Mouse (Mus musculus) kidney, adult 9 months (tissue): ENCODE data around the gene Axl.
A peak's percentile ranks its signal among the peaks of the same experiment; 100 is the strongest.
"Not testable (repeated sequence)": the region's sequence is repeated elsewhere in the genome, so short reads cannot be mapped to it uniquely, and the experiment has no call there.

Experiments
- DNase-seq: peaks from one replicate; pipeline ENCODE4 v3.0.0; 2022

Axl gene

DNA sequence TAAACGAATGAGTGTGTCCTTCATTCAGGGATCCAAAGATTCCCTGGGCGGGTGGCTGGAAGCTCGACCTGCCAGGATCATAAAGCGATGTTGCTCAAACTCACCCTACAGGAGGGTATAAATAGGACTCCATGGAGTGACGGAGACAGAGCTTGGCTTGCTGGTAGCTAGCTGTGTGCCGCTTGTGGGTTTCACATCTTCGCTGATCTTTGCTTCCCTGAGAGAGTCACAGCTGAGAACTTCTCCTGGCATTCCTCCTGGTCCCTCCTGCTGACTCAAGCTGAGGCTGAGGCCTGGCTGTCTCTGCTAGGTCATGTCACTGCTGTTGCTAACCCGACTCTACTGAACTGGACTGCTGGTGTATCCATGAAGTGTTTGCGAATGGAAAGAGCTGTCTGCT lies 4.5 kb upstream of the Axl start:
- DNase-seq, result not testable (repeated sequence)

DNA sequence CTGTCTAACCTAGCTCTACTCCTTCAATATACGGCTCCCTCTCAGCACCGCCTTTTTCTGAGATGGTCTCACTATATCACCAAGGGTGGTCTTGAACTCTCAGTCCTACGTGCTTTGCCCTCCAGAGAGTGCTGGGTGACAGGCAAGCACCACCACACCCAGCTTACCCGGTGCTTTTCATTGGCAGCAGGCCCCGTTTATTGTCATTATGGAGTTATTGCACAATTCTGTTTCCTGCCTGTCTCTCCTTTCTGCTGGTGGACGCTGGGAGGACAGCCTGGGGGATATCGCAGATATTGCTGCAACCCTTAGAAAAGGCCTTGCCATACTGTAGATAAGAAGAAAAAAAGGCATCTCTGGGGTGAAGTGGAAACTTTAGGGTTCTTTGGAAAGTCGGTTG lies 2.1 kb upstream of the Axl start:
- no peak for DNase-seq

DNA sequence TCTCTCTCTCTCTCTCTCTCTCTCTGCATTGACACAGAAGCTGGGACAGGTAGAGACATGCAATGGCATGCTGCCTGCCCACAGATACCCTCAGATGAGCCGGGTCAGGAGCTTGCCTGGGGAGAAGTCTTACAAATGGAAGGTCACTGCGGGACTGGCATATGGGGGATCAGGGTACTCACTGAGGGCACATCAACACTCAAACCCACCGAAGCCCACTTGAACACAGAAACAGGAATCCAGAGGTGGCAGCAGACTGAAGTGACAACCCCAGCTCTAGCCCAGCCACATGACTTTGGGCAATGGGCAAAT lies 580 bp upstream of the Axl start:
- no peak for DNase-seq

DNA sequence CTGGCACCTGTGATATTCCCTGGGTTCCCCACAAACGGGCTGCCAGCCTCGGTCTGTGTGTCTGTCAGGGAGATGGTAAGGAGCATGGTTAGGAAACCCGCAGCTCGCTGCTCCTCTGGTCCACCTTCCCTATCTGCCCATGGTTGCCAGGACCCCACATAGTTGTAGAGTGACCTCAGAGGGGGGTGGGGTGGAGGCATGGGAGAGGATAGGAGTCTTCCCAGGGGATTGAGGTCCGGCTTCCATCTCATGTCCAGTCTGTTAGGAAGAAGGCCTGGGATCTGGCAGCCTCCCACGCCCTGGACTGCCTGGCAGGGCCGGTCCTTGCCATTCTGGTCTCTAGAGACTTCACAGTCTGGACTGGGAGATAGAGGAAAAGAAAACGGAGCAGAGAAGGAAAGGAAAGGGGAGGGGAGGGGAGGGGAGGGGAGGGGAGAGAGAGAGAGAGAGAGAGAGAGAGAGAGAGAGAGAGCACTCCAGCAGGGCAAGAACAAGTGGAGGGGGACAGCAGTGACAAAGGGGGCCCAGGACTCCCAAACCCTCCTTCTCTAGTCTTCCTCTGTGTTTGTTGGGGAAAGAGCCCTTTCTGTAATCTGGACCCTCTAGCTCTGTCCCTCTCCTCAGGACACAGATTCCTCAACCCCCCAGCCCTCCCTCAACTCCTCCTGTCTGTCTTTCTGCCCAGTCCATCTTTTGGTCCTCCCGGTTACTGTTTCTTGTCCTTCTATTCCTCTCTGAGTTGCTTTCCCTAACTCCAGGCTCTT lies 867 bp downstream of the Axl start:
- DNase-seq, result no peak

DNA sequence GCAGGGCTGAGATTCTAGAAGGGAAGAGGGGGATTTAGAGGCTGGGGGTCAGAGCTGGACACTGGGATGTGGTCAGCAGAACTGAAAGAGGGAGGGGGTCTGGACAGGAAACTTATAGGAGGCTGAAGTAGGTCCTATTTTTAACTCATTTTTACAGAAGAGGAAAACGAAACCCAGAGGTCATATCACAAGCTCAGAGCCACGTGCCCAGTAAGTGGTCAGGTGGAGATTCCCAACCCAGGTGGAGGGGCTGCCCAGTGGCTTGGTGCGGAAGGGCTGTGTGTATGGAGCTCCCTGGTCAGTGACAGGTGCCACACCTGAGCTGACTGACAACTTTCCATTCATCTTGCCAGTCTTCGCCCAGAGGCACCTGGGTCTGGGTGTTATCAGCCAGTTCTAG lies 1.5 kb downstream of the Axl start:
- DNase-seq, result no peak

GRCm38 (mm10) chr7:25785752-25786151 lies 2.8 kb downstream of the Axl start:
- DNase-seq, result no peak

GRCm38 (mm10) chr7:25784808-25785207 lies 3.7 kb downstream of the Axl start:
- DNase-seq, result no peak

DNA sequence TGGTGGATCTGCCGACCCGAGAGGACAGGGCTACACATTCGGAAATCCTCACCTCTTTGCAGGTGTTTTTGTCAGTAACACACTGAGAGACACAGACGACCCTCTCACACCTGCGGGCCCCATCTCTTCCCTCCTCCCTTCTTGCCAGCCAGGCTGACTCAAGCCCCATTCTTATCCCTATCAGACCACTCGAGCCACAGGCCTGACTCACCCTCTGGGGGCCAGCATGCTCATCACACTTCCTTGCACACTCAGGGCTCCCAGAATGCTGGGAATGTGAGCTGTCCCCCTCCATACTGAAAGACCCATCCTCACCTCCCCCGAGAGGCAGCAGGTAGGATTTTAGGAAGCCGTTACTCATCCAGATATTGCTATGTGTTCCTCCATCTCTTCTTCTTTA lies 4.8 kb downstream of the Axl start:
- DNase-seq, result no peak

DNA sequence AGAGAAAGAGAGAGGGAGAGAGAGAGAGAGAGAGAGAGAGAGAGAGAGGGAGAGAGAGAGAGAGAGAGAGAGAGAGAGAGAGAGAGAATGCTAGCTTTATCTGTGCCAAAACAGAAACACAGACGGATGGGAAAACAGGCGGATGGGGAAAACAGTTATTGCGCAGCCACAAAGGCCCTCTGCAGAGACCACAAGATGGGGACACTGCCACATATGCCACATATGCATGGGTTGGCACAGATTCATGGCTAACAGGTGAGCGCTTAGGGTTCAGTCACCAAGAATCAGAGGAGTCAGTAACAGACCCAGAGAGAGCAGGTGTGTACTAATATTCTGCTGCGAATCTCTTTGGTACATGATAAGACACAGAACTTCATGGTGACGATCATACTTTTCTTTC lies 5.8 kb downstream of the Axl start:
- no peak for DNase-seq

DNA sequence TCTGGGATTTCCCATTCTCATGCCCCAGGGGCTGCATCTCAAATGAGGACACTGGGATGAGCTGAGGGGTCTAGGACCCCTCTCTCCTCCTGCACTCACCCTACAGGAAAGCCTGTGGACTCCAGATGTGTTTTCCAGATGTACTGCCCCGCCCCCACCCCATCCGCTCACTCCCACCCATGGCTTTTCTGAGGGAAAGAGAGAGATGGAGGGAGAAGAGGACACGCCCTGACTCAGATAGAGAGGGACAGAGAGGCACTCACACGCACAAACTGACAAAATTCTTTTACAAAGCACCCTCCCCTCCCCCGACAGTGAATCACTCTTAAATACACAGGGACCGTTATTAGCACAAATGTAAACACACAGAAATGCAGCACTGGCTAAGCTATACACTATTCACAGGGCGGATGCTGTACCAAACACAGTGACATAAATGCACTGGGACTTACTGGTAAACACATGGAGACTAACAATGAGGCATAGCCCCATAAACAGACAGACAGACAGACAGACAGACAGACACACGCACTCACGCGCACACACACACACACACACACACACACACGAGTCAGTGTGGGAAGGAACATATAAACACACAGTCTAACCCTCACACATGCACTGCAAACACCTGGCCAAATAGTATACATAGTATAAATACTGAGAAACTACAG lies 6.4 kb downstream of the Axl start:
- no peak for DNase-seq

GRCm38 (mm10) chr7:25781321-25781936 lies 7.1 kb downstream of the Axl start:
- DNase-seq, result peak; percentile 23

DNA sequence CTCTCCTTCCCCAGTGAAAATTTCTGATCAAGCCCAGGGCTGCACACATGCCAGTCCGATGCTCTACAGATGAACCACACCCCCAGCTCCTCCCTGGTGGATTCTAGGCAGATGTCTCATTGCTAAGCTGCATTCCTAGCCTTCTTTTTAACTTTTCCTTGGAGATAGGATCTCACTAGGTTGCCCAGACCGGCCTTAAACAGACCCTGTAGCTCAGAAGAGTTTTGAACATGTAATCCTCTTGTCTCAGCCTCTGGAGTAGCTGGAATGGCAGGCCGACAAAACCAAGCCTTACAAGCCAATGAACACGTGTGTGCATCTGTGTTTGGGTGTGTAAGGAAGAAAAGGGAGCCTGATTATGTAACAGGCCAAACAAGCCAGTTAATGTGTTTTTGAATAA lies 7.8 kb downstream of the Axl start:
- no peak for DNase-seq

DNA sequence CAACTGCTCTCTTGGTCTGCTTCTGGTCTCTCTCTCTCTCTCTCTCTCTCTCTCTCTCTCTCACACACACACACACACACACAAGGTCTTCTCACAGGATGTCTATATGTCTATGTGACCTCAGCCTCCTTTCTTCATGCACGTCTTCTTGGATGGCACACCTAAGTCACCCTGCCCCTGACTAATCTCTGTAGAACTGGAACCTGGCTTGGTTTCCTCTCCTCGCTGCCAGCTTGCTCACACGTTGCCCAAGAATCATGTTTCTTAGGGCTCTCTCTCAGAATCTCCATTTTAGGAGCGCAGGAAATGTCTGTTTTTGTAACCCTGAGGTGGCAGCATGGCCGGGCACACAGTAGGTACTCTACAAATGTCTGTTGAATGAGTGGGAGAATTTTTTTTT lies 8.5 kb downstream of the Axl start:
- no peak for DNase-seq

- DNase-seq, result no peak
Measured at GRCm38 (mm10) chr7:25768229-25768628, 20.3 kb downstream of the Axl start.

DNA sequence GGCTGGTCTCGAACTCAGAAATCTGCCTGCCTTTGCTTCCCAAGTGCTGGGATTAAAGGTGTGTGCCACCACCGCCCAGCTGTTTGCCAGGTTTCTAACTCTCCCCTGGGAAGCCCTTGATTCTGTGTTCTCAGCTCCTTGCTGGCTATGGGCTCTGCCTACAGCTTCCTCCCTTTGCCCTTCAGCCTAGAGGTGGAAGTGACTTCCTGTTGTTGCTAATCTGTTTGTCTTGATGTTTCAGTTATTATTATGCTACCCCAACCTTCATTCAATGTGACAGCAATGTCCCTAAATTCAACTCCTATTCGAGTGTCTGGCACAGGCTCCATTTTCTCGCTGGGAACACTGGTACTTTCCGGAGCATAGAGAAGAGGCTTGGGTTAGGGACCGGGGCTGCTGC lies 22.4 kb downstream of the Axl start:
- no peak for DNase-seq

GRCm38 (mm10) chr7:25764221-25764620 lies 24.3 kb downstream of the Axl start:
- peak; percentile 43 for DNase-seq

- peak; percentile 38 for DNase-seq
Measured at GRCm38 (mm10) chr7:25763678-25764077, 24.8 kb downstream of the Axl start.

- DNase-seq, result no peak
Measured at GRCm38 (mm10) chr7:25761354-25761753, 27.2 kb downstream of the Axl start.

GRCm38 (mm10) chr7:25756011-25756410 lies 32.5 kb downstream of the Axl start:
- peak; percentile 95 for DNase-seq

GRCm38 (mm10) chr7:25755468-25755833 lies 33.1 kb downstream of the Axl start:
- no peak for DNase-seq

DNA sequence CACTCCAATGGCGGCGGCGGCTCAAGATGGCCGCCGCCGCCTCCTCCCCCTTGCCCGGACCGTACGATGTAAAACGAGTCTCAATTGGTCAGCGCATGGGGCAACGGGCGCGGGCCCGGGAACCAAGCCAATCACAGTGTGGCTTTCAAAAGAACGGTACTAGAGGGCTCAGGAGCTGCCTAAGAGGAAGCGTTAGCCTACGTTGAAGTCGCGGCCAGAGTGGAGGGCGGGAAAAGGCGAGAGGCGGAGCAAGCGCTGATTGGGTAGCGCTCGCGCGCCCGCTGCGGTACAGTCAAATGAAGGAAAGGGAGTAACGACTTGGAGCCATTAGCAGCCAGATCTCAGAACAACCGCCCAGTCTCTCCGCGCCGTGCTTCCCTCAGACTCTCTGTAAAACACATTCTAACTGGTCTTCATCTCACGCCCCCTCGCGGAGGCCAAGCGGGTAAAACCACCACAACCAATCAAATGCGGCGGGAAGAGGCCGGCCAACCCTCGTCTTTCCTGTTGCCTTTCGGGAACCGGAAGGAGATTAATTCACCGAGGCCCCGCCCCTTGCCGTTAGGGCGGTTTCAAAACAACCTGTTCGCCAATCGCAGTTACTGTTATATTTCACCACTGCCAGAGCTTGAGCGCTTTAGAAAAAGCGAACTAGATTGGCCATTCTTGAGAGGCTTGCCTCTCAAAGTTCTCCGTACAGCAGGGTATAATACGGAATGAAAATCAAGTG lies 33.6 kb downstream of the Axl start, which contains the start of gene Hnrnpul1:
Gene Hnrnpul1 (minus strand): TSS at position 20 of the 730 bp plus-strand sequence.
- peak; percentile 100 for DNase-seq

DNA sequence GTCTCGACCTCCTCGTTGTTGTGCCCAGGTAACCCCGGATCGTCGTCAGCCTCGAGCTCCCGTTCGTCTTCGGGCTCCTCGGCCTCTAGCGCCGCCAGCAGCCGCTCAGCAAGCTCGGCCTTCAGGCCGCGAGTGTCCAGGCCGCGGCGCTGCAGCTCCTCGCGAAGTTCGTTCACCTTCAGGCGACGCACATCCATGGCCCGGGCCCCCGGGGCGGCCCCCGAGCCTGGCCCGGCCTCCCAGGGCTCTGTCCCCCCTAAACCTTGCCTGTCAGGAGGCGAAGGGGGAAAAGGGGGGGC lies 34.1 kb downstream of the Axl start:
- DNase-seq, result no peak

GRCm38 (mm10) chr7:25753643-25754438 lies 34.7 kb downstream of the Axl start:
- DNase-seq, result peak; percentile 52
